Mouse (Mus musculus) ovary, postnatal 14 days (tissue): ENCODE results near the gene Map3k11.
A peak's percentile ranks its signal among the peaks of the same experiment; 100 is the strongest.

Source experiments
- DNase-seq: peaks from one replicate; pipeline ENCODE4 v3.0.0; 2022; ENCODE audit warnings: low spot score

Map3k11 gene

DNA sequence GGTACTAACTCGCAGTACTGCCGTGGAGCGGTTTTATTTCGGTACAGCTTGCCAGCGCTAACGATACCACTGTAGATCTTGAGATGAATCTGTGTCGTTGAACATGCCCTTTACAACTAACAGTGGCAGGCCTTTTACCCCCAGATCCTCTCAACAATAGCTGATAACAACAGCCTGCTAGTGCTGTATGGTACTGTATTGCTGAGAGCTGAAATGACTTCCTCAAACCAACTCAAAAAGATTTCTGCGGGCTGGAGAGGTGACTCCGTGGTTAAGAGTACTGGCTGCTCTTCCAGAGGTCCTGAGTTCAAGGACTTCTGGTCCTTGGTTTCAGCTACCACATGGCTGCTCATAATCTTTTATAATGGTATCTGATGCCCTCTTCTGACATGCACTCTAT lies 45.8 kb downstream of the Map3k11 start:
- no peak for DNase-seq

DNA sequence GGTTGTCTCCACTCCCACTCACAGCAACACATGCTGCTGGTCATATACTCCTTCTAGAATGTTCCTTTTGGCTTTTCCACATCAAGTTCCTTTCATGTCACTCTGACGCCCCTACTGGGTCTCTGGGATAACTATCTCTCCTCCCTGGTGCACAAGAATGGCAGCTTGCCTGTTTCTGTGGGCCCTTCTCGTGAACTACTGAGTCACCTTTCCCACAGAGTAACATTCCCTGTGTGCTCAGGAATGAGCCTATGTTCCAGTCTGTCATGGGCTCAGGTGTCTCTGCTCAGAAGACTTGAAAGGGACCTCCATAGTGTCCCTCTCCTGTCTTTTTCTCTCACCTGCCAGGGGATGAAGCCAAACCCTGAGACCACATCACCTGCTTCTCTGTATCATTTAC lies 50.9 kb downstream of the Map3k11 start:
- DNase-seq = no peak

DNA sequence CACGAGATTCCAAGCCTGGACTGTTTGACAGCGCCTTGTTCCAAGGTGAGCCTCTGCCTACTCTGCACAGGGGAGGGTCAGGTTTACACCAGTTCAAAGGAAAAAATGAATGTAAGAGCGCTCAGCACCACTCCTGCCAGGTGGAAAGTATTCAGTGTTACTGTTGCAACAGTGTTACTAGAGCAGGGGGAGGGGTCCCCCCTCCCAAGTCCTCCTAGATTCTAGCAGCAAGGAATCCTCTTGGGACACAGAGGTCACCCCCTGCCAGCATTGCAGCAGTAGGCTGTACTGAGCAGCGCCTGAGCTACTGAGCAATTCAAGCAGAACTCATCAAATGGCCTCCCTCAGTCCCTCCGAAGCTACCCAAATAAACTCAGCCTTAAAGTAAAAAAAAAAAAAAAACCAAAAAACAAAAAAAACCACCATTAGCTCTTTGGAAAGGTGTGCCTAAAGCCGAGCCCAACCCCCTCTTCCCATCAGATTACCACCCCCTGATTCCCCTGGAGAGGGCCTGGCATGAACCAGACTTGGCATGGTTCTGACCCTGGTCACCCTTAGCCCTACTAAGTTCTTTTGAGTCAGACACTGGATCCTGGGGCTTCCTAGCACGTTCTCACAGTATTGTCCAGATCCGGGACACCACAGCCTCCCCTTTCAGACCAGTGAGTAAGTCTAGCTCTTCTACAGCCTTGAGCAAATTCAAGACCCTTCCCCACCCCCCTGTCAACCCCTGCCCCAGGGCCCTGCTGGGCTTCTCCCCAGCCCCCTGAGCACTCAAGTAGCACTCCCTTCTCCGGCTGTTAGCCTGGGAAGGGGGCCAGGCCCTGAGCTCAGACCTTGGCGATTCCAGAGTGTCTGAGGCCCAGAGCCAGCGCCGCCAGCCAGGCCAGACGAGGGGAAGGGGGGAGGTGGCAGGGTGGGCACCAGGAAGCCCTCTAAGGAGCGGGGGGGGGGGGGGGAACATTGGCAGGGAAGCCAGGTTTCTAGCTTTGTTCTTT lies 52.1 kb downstream of the Map3k11 start, which contains the start of gene Ltbp3:
Ltbp3 (plus strand) TSS at position 585 of the 998 bp plus-strand sequence.
- peak; percentile 81 for DNase-seq

DNA sequence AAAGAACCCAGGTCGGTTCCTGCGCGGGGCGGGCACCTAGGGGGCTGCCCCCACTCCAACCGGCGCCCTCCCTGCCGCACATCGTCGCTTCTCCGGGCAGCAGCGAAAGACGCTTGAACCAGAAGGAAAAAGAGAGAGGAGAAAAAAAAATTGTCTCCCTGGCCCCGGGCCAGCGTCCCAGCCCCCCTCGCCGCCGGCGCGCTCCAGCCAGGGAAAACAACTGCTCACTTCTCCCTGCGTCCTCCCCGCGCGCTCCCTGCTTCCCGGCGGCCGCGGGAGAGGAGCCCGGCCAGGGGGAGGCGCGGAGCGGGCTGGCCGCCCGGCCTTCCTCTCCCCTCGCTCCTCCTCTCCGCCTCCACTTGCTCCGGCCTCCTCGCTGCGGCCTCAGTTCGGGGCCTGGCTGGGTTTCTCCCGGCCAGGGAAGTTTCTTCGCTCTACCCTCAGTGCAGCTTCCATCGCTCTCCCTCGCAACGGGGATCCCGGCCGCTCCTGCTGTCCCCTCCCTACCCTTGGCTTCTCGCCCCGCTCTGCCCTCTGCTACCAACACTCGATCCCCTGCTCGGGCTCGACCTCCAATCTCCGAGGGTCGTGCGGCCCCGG lies 53.2 kb downstream of the Map3k11 start:
- peak; percentile 87 for DNase-seq

DNA sequence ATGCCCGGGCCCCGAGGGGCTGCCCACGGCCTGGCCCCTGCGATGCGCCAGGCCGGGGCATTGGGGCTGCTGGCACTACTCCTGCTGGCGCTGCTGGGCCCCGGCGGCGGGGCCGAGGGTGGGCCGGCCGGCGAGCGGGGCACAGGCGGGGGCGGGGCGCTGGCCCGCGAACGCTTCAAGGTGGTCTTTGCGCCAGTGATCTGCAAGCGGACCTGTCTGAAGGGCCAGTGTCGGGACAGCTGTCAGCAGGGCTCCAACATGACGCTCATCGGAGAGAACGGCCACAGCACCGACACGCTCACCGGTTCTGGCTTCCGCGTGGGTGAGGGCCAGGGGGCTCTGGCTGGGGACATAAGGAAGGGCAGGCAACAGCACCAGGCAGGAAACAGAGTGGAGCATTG lies 53.7 kb downstream of the Map3k11 start:
- DNase-seq = no peak

DNA sequence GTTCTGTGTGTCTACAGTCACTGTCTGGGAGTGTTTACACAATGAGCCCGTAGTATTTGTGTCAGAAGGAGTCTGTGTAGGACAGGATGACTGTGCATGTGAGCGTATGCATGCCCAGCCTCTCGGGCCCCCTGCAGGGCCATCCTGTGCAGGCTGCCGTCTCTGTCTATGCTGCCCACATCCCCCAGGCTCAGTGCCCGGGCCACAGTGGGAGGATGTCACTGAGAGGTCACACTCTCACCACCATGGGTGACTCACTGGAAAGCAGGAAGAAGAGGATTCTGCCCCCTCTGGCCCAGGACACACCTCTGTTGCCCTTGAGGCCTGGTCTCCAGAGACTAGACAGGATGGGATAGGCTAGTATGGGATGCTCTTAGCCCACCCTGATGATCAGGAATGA lies 55.0 kb downstream of the Map3k11 start:
- no peak for DNase-seq

DNA sequence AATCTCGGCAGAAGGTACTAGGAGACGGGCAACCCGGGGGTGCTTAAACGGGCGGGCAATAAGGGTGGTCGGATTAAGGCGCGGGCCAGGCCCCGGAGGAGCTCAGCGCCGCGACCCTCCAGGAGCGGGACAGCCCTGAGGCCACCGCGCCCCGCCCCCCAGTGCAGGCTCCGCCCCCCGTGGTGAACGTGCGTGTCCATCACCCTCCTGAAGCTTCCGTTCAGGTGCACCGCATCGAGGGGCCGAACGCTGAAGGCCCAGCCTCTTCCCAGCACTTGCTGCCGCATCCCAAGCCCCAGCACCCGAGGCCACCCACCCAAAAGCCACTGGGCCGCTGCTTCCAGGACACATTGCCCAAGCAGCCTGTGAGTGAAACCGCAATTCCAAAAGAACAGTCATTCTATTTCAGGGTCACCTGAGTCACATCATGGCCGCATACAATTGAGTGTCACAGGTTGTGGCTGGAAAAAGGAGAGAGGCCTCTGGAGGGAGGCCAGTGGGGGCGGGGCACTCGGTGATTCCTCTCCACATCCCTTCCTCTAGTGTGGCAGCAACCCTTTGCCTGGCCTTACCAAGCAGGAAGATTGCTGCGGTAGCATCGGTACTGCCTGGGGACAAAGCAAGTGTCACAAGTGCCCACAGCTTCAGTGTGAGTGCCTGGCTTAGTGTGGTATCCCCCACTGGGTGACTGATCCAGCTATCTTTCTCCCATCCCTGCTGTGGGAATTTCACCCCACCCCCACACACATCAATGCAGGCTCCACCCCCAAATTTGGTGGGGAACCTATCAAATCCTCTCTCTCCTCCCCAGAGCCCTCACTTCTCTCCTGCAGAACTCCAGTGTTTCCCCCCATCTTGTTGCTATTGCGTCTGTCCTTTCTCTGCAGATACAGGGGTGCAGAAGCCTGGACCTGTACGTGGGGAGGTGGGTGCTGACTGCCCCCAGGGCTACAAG lies 57.5 kb downstream of the Map3k11 start:
- DNase-seq = no peak

DNA sequence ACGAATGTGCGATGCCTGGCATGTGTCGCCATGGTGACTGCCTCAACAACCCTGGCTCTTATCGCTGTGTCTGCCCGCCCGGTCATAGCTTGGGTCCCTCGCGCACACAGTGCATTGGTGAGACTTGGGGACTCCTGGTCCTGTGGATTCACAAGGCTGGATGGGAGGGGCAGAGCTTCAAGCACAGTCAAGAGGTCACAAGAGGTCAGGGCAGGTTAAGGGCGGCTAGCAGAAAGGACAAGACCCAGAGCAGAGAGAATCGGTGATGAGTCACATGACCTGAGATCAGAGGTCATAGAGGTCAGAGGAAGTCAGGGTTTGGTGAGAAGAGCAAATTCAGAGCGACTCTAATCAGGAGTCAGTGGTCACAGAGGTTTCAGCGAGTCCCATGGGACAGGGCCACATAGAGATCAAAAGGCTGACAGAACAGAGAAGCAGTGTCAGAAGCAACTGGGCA lies 58.4 kb downstream of the Map3k11 start:
- no peak for DNase-seq

DNA sequence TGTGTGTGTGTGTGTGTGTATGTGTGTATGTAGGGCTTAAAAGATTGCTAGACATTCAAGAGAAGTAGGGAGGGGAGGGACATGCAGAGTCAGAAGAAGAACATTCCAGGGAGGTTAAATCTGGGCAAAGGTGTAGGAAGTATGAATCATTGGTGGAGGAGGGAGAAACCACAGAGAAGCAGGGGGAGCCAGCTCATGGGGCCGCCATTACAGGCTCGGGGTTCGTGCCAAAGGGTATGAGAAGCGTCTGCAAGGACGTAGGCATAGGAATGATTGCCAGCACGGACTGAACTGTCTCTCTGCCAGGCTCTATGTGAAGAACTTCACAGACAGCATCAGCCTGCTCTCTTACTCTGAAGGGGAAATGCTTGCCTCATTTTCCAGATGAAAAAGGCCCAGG lies 60.9 kb downstream of the Map3k11 start:
- DNase-seq = no peak

DNA sequence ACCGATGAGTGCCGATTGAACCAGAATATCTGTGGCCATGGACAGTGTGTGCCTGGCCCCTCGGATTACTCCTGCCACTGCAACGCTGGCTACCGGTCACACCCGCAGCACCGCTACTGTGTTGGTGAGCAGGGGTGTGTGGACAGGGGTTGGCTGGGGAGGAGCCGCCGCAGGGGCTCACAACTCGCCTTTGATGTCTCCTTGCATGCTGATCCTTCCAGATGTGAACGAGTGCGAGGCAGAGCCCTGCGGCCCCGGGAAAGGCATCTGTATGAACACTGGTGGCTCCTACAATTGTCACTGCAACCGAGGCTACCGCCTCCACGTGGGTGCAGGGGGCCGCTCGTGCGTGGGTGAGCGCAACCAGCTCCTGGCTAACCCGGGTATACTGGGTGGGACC lies 62.4 kb downstream of the Map3k11 start:
- no peak for DNase-seq

DNA sequence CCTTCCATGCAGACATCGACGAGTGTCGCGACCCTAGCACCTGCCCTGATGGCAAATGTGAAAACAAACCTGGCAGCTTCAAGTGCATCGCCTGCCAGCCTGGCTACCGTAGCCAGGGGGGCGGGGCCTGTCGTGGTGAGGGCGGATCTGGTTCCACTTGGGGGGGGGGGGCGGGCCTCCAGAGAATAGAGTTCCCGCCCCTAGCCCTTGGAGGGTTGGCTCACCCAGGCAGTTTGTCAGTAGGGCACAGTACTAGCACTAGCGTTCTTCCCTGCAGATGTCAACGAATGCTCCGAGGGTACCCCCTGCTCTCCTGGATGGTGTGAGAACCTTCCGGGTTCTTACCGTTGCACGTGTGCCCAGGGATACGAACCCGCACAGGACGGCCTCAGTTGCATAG lies 63.2 kb downstream of the Map3k11 start:
- no peak for DNase-seq
